Mouse (Mus musculus) ovary, postnatal 14 days (tissue): ENCODE data around the gene Pgm2l1.

Experiments
- DNase-seq: peaks from one replicate; pipeline ENCODE4 v3.0.0; 2022; ENCODE audit warnings: low spot score

Pgm2l1 gene

GRCm38 (mm10) chr7:100296699-100297098 lies 69.5 kb downstream of the Pgm2l1 start:
- DNase-seq = no peak

DNA sequence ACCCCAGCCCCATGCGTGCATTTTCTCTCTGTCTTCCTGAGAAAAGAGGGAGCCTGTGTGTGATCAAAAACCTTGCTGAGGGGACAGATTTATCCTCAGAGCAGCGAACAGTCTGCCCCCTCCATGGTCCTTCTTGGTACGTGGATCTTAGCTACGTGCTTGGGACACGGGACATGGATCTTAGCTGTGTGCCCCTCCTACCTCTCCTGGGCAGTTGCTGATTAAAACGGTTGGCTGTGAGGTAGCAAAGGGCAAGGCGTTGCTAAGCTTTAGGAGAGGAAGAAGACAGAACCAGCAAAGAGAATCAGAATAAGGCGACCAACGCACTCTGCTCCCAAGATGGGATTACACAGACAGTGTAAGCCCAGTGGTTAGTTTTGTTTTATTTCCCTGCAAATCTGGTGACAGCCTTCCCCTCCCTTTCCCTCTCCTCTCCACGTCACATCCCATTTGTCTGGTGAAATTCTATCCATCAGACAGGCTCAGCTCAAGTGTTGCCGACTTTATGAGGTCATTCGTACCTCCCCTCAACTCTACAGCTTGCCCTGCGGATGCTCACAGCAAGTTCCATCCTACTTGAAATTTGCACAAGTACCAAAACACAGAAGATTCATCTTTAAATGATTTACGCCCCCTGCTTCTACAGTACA lies 71.8 kb downstream of the Pgm2l1 start:
- DNase-seq = no peak

DNA sequence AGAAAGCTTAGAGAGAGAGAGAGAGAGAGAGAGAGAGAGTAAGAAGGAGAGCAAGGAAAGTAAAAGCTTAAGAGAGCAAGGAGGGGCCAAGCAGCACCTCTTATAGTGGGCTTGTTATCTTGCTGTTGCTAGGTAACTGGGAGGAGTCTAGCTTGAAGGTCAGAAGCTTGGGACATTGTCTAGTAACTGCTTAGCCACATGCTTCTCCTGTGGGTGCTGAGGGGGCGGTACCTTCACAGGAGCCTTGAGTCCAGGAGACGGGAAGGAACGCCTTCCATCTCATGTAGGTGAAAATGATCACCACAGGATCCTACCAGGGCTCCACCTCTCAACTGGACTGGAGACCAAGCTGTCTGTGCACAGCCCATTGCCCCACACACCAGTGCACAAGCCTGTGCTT lies 74.2 kb downstream of the Pgm2l1 start:
- DNase-seq = no peak

DNA sequence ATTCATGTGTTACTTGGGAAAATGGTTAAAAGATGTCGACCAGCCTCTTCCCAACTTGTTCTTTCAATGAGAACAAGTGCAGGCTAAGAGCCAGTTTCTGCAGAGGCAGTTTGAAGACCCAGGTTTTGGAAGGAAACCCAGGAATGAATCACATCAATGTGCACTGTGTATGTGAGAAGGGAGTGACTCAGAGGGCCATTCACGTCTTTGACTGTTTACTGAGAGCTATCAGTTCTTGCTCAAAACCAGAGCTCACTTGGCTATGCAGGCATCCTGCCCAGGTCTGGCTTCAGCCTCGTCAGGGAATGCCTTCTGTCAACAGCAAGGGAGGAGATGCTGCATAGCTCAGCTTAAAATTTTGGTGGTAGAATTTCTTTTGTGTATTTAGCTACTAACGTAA lies 75.1 kb downstream of the Pgm2l1 start:
- DNase-seq = peak; percentile 24

DNA sequence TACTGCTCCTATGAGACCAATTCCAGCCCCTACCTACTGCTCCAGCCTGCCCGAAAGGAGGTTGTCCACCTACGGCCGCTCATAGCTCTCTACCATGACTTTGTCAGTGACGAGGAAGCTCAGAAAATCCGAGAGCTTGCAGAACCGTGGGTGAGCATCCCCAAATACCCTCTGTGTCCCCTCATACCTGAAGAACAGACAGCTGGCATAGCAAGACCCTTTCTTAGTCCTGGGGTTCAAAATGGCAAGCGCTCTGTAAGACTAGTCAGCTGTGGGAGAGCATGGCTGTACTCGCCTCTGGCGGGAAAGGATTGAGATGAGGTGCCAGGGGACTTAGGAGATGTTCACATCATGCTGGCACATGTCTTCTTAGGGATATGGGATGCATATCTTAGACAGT lies 78.7 kb downstream of the Pgm2l1 start:
- no peak for DNase-seq

GRCm38 (mm10) chr7:100307872-100308653 lies 80.9 kb downstream of the Pgm2l1 start:
- no peak for DNase-seq

DNA sequence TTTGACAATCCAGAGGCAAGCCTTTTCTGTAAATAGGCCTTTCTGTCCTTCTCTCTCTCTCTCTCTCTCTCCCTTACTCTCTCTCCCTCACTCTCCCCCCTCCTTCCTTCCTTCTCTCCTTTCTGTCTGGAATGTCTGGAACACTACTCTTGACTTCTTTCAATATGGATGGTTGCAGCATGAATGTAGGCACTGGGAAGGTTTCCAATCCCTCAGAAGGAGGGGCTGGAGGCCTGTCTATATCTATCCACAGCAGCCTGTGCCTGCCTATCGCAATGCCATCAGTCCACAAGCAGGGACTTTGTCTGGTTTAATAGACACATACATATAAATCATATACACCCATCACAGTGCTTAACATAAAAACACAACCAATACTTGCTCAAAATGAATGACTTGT lies 82.0 kb downstream of the Pgm2l1 start:
- DNase-seq = no peak

- DNase-seq = no peak
Observed at GRCm38 (mm10) chr7:100309679-100310078, 82.5 kb downstream of the Pgm2l1 start.

DNA sequence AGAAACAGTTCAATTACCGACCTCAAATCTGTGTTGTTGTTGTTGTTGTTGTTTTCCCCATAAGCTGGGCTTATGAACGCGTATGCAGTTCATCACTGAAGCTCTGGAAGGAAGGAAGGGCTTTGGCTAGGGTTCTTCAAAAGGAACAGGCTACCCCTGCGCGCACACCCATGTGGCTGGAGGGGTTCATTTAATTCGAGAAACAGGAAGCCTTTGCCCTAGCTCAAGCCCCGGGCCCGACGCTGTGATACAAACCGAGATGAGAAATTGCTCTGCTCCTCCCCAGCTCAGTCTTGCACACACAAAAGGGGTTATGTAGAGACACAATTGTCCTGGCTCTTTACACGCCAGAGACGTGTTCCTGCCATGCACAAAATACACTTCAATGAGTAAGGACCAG lies 83.1 kb downstream of the Pgm2l1 start:
- no peak for DNase-seq

- DNase-seq = no peak
Observed at GRCm38 (mm10) chr7:100312716-100313115, 85.5 kb downstream of the Pgm2l1 start.

DNA sequence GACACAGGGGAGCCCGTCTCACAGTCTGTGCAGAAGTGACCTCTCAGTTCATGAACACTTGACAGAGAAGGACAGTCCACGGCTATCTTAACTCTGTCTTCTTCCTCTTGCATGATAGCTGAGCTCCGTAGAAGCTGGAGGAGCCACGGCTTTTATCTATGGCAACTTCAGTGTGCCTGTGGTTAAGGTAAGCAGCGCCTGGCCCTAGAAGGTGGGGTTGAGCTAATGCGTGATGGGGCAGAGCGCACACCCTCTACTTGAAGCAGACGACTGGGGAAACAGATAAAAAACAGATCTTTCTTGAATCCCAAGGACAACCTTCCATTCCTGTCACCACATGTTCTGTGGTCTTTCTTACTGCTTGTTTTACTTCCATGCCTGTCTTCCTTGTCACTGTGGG lies 89.7 kb downstream of the Pgm2l1 start:
- DNase-seq = no peak

GRCm38 (mm10) chr7:100317534-100317933 lies 90.3 kb downstream of the Pgm2l1 start:
- DNase-seq = no peak

DNA sequence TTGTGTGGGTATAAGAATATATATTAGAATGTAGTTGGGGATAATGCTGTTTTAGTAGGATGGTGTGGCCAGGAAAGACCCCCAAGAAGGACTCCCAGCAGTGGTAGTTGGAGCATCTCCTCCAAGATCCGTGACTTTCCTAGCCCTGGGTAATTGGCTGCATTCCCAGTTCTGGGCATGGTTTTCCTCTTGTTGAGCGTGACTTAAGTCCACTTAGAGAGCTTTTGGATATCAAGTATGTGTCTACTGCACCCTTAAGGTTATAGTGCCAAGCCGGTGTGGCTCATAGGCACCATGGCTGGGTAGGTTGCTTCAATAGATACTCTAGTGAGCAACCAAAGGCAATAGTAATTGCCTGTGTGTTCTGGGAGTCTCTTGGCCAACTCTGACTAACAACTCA lies 96.5 kb downstream of the Pgm2l1 start:
- no peak for DNase-seq

DNA sequence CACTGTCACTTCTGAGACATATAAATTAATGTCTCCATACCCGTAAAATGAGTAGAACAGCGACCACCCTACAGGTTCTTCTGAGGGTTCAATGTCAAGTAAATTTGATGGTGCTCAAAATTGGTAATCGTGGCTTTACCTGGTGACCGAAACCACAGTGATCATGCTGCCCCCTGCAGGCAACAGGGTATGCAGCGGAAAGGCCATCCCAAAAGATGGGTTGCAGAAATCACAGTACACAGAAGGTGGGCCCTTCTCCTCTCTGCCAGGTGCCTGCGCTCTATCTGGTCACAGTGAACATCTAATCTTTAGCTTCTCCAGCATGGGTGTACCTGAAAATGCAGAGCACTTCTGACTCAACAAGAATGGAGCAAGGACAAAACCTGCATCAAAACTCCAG lies 98.3 kb downstream of the Pgm2l1 start:
- DNase-seq = peak; percentile 43

DNA sequence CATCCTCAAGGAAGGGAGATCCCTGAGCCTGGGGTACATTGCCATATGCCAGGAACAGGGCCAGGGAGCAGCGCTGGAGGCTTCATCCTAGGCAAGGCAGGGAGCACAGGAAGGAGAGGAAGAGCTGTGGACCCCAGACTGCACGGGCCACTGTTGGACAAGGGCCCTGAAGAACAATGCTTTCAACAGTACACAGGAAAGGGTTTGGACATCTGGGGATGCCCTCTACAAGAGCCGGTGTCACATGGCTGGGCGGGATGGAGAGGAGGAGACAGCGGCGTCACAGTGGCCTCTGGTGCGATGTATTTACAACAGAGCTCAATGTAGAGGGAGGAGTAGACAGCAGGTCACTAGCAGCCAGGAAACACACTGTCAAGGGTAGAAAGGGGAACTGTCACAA lies 100.3 kb downstream of the Pgm2l1 start:
- DNase-seq = no peak
